Mouse (Mus musculus) ovary, postnatal 14 days (tissue): Measurements from ENCODE around the gene Hmgcll1.

Source experiments
- DNase-seq: peaks from one replicate; pipeline ENCODE4 v3.0.0; 2022; ENCODE audit warnings: low spot score

Gene Hmgcll1

DNA sequence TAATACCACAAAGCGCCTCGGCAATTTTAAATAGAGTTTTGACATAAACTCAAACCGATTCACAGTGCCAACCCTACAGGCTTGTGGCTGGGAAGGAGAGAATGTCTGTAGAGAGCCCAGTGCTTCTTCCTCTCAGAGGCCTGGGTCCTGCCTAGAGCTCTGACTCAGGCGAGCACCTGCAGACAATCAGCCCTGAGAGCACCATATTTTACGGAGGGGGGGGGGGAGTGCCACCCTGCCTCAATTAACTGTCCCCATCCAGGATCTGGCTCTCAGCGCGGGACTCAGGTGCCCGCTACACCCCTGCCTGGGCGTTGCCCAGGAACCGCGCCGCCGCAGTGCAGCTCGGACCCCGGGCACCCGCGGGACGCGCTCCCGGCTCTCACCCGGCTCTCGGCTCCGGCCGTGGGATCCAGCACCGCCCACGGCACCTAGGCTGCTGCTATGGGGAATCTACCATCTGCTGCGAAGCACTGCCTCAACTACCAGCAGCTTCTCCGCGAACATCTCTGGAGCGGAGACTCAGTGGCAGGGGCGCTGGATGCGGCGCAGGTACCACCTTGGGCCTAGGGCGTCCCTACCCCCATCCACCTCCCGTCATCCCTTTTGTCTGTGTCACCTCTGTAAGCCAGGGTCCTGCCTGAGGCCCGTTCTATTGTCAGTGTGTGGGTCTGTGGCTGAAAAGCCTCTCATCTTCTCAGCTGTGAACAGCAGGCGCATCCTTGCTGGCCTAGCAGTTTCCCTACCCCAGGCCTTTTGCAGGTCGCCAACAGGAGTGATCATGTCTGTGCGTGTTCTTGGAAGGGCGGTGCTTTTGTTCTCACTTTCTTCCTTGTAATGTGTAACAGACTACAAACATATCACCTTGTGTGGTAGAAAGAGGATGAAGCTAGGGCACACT is at the start of gene Hmgcll1:
Gene Hmgcll1, plus strand, starts transcription at position 225 of the 901 bp plus-strand sequence.
- DNase-seq = no peak

DNA sequence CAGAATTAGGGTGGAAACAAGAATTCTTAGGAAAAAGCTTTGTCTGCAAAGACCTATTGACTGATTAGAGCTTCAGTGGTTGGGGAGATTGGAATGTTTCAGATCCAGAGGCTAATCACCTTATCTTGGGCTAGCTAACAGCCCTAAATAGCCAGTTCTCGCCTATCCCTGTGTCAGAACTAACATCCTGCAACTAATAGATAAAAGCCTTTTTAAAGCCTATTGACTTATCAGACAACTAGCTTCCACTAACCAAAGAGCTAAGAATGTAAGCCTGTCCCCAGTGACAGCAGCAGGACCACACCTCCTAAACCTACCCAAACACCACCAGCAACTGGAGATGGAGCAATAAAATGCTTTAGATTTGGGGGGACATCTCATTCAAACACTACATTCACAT is 34.6 kb upstream of the Hmgcll1 start:
- no peak for DNase-seq

DNA sequence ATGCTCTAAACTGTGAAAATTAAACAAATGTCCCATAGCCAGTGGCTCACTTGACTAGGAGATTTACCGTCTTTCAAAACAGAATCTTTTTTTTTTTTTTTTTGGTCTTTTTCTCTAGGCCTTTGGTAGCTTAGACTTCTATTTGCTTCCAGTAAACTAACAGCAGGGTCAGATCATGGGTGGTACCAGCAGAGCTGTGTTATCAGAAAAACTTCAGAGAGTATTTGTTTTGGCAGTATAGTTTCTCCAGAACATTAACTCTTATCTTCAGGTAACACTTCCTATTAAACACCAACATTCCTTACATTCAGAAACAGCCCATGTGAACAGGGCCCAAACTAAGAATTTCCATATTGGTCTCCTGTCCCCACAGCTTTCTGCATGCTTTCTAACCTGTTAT is 33.5 kb upstream of the Hmgcll1 start:
- no peak for DNase-seq

DNA sequence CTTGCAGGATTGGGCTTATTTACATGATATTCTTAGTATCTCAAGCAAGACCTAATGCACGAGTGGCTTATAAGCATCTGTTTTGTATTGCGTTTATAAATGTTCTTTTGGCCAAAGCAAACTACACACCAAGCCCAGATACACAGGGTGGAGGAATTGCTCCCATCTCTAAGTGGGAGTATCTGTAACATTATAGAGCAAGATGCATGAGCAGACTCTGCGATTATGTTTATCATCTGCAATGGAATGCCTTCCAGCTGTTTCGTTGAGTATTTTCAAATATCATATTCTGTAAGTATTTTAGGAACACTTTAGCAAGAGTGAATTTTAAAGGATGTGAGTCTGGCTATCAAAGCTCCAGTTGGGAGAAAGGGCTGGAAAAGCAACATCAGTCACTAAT is 25.2 kb upstream of the Hmgcll1 start:
- DNase-seq = no peak

DNA sequence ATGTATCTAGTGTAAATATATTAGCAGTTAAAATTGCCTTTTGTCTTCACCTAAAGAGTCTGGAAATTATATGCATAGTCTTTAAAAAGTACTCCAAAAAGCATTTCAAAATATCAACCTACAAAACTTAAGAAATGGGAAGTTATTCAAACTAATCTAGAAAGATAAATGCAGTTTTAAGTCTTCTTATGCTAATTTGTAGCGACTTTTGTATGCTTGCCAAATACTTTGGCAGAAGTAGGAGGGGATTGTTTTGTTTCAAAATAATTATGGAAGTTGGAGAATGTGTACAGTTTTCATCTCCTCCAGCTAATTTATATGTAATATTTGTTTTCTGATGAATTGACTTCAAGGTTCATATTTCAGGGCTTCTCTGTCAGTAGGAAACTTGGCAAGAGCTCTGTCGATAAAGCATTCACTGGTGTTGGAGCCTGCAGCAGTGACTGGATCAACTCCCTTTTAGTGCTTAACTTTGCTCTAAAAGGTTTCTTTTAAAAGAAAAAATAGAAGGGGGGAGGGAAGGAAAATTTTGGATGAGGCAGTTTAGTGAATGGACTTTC is 15.8 kb upstream of the Hmgcll1 start:
- DNase-seq = no peak

DNA sequence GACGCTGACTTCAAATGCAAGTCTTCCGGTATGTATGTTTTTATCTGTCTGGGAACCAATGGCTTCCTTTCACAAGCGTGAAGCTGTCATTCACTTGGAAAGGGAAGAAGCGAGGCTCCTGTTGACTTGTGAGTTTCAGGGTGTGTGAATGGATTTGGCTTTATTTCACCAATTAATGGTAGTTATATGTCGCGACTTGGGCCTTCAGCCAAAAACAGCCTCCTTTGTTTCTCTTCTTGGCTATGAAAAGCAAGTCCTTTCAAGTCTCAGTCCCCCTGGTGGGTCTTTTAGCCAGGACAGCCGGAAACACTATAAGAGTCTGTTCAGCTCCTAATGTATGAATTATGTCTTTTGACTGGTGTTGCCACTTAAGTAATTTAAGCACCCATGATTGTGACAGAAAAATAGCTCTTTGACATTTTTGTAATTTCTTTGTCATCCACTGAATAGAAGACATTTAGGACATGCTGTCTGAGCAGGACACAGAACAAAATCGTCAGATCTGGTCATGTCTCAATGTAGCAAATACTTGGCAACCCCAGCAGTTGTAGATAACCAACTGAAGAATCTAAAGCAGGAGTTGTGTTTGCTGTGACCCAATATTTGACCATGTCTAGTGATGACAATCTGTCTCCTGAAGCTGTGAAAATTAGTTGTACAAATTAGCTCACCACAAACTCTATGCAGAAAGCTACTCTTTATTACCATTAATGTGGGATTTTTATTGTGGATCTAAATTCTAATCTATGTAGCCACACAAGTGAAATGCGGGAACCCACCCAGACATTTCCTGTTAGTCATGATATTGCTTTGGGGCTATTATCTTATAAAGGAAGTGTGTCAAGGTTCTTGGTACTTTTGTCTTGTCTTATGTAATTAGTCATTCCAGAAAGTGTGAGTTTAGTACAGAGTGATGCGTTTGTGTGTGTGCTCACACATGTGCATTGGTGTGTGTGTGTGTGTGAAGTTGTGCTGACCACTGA is 13.5 kb upstream of the Hmgcll1 start:
- DNase-seq = no peak

DNA sequence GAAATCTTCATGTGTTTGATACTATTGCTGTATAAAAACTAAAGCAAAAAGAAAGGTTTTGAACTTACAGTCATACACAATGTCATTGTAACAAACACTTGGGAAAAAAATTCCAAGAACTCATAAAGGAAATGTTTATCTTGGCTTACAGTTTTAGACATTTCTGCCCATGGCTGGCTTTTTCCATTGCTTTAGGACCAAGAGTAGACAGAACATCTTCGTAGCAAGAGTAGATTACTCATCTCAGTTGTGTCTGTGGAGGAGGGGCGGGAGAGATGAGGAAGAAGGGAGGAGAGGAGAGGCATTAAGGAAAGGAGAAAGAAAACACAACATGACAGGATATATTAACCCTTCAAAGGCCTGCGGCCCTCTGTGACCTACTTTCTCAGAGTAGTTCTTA is 11.6 kb upstream of the Hmgcll1 start:
- DNase-seq = no peak

DNA sequence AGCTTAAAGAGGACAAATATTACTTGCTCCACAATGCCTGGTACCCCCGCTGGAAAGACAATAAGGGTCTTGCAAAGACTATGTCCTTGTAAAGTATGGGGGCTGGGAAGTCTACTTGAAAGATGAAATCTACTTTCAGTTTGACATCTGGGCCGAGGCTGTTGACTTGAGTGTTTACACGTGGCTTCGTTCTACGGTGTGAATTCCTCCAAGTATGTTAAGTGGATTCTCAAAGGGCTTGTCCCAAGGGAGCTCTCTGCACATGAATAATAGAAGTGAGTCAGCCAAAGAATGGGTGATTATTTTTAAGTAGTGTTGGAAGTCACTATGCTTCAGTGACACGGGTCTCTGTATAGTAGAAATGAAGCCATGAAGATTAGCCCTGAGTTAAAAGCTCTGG is 11.0 kb upstream of the Hmgcll1 start:
- no peak for DNase-seq

DNA sequence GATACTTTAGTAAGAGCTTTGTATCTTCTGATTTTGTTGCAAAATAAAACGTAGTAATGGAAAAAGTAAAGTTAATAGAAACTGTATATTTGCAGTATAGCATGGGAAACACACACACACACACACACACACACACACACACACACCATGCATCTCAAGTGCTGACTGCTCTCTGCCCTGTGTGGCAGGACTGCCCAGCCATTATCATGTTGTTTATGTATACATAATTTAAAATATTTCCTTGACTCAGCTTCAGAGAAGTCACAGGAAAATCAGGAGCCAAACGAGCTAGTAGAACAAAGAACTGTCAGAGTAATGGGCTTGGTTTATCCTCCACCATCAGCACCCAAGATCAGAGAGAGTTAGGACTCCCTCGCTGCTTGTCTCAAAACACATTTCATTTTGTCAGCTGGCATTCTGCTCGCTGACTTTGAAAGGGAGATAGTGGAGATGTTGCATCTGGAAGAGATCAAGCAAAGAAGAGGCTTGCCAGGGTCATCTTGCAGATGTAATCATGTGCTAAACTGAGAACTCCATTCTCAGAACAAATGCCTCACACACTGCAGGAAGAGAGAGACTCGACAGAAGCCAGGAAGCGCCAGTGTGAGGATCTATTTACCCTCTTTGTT is 7.2 kb upstream of the Hmgcll1 start:
- no peak for DNase-seq

DNA sequence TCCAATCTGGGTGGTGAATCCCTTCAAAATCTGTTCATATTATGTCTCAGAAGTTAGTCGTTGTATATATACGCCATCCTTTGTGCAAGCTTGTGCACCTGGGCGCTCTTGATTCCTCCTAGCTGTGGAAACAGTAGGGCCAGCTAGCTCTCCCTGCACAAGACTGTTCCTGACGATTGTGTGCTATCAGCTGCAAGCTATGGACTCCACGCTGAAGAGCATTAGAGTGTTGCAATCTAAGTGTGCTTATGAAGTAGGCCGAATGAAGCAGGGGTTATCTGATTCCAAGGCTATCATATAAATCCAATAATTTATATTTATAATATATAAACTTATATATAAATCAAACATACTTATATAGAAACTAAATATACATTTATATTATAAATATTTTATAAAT is 866 bp upstream of the Hmgcll1 start:
- DNase-seq = no peak

DNA sequence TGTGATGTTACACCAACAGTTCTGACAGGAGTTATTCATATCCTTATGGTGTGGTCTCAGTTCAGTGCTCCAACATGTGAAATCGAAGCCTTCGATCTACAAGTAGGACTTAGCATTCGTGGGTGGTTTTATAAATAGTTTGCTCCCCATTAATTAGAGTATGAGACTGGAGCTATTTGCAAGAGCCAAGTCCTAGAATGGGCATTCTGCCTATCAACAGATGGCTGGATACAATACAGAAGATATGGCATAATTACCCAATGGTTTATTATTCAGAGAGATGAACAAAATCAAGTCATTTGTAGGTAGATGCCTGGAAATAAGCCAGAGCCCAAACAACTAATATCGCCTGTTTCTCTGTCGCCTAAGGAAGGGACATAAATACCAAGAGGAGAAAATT is 1.3 kb downstream of the Hmgcll1 start:
- no peak for DNase-seq

DNA sequence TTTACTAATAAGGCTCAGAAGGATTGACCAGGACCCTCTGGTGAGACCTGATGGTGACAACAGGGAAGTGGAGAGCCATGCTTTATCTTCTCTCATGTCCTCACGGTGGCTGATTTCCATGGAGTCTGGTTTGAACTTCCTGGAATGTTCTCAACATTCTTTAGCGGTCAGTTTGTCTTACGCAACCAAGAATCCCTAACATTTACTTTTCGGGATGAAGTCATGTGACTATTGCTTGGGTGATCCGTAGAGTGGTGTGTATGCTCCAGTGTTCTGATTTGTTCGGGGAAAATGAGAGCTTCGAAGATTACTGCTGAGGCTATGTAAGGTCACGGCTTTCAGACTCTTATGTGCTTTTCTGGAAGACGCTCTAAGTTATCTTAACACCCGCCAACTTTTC is 1.9 kb downstream of the Hmgcll1 start:
- DNase-seq = no peak

DNA sequence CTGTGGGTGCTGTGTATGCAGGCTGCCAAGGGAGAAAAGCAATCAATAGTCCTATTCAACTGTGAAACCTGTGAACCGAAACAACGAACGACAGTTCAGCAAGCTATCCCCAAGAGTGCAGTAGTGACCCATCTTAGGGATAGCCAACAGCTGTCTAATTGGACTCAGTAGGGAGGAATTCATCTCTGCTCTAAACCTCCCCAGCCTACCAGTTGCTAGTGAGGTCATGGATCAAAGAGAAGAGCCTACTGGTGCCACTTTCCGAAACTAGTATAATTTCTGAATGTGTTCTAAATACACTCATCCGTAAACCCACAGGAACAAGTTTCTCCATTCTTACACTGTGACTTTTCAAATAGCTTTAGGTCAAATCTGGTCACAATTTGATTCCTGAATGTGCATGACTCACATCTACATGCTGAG is 8.9 kb downstream of the Hmgcll1 start:
- no peak for DNase-seq

DNA sequence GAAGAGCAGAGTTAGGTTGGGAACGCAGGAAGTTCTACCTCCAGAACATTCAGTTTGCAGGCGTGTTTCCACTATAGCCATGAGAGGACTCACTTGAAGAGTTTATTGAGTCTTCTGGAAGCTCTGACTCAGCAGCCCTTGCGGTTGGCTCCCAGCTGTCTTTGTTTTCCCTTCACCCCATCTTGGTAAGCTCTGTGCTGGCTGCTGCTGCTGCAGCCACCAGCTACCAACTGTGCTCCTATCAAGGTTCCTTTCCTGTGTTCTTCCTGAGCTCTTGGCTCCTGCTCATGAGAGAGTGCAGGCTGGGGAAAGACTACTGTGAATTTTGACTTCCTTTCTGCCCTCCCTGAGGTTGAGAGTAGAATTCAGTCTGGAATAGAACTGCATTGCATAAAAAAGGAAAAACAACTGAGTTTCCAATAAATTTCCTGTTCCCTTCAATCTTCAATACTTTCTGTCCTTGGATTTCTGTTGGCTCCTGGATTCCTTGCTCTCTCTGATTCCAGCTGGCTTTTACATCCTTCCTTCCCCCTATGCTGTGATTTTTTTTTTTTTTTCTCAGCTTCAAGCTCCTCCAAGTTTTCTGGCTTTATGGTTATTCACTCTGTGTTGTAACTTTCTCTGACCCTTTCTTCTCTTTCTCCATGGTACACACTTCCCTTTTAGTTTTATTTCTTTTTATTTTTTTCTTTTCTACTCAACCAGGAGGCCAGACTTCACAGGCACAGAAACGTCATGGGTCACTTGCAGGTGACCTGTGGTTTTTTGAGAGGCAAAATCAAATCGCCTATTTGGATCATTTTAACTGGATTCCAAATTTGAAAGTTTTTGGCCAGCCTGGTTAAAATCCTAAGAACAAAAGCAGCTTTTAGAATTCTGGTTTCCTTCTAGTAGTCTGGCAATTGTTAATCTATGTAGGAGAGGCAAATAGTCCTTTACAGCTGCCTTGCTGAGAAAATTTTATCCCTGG is 9.9 kb downstream of the Hmgcll1 start:
- no peak for DNase-seq

DNA sequence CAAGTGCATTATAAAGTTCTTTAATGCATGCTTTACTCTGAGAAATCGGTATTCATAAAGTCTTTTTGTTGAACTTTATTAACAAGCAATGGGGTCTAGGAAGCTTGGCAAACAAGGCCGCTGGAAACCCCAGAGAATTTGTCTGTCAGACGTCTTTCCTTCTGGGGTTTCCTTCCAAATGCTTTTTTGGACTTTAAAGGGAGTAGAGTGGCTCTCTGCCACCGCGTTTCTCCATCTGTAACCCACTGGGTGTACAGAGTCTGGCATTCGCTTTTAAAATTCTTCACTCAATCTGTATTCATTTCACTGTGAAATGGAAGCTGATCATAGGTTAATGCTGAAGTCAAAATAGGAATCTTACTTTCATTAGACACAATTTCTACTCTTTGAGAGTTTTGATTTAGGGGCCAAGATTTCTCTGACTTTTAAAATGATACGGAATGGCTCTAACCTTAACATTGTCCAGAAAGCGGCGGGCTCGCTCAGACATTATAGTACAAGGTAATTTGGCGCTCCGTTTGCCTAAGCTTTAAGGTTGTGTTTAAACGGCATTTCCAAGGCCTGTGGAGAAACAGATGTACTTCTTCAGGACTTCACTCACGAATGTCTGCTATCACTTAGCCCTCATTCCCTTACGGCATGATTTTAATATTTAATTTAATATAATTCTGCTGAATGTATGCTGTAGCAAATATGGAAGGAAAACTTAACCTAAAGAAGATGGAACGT is 15.0 kb downstream of the Hmgcll1 start:
- DNase-seq = no peak

DNA sequence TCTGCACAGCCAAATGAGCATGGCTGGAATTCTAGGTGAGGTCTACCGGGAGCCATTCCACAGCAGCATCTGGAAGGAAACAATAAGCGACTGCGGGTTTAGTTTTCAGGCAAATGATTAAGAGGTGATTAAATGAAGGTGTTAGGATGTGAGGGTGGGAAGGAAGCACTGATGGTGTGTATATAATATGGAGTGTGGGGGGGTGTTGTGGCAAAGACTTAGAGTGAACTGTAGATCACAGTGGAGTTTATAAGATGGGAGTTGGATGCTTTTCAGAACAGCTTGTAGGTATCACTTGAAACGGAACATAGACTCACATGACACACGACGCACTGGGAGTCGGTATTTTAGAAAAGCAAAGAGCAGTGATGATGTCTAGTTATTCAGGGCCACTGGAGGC is 20.4 kb downstream of the Hmgcll1 start:
- no peak for DNase-seq

DNA sequence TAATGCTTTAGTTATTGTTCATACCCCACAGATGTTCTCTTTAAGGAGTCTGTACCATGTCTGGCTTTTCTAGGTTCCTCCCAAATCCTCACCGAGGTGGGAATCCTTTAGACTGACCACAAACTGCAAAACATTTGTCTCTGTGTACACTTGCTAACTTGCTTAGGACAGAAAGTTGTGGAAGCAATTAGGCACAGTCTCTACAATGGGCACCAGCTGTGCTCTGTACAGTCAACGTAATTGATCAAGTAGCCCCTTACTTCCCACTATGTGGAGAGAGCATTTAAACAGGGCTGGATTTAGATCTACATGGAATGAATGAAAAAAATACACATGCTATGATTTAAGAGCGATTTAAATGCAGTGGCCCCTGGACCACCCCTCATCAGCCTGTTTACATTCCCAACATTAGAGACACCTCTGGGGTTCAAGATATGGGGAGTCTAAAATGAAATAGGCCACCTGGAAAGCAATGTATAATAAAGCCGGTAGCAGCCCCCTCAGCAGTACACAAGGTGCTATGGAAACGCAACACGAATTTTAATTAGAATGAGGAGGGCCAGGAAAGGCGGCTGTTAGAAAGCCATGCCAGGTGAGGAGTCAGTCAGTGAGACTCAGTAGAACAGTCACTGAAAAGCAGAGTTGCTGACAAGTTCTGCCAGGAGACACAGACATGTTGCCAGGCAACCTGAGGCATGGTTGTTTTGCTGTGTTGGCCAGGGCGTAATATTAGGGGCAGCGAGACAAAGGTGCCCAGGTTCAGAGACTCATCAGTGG is 23.9 kb downstream of the Hmgcll1 start:
- no peak for DNase-seq

DNA sequence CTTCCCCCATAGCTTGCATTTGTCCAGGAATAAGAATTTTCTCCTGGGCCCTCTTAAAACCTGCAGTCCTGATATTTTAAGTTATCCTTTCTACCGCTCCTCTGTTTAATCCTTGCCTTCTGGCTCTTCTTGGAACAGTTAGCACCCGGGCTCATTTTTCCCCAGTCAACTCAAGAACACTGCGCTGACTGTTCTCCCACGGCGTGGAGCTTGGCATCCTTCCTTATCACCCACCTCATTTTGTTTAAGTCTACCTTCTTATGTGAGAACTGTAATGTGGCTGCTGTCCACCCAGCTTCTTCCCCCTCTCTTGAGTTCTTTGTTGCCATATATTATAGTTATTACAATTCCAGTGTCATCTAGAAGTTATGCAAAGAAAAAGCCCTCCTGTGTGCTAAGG is 25.1 kb downstream of the Hmgcll1 start:
- no peak for DNase-seq

DNA sequence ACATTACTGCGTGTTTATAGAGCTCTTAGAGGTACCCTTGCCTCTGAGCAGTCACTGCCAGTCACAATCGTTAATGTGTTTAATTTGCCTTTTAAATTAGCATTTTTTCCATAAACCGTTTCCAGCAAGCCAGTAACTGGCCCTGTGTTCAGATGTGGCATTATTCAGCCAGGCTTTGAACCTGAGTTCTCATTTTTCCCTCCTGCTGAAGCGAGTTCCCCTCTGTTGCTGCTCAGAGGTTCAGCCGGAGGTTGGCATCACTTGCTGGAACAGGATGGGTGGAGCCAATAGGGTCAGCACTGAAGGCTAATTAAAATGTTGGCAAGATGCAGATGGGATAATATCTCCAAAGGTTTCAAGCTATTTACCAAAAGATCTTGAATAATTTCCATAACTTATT is 28.7 kb downstream of the Hmgcll1 start:
- no peak for DNase-seq
